Mouse (Mus musculus): ENCODE results near the gene Srgn. TPM values are rescaled to one million over a fixed set of nuclear protein-coding genes. Genes with fewer than 3 reads are reported as not detected.
"Not testable (repeated sequence)": the region's sequence is repeated elsewhere in the genome, so short reads cannot be mapped to it uniquely, and the experiment has no call there.

Srgn gene
- total RNA-seq, 4 experiments from 2014 or later, result 7.1 to 29.2 (median 16.0) TPM

GRCm38 (mm10) chr10:62522346-62522950 is 4.8 kb downstream of the Srgn start:
- DNase-seq (ENCODE audit: low spot score in 2 of 2), result no peak

GRCm38 (mm10) chr10:62521763-62522162 is 5.5 kb downstream of the Srgn start:
- DNase-seq (ENCODE audit: low spot score in 2 of 2), result no peak

- DNase-seq (ENCODE audit: low spot score in 2 of 2), result no peak
These were observed 6.3 kb downstream of the Srgn start for GRCm38 (mm10) chr10:62520911-62521310.

GRCm38 (mm10) chr10:62517511-62517910 is 9.7 kb downstream of the Srgn start:
- no peak for DNase-seq (ENCODE audit: low spot score in 2 of 2)

GRCm38 (mm10) chr10:62512855-62513254 is 14.4 kb downstream of the Srgn start:
- DNase-seq (ENCODE audit: low spot score in 2 of 2), result no peak

- DNase-seq (ENCODE audit: low spot score in 2 of 2), result no peak
These were observed 15.7 kb downstream of the Srgn start for GRCm38 (mm10) chr10:62511528-62511927.

GRCm38 (mm10) chr10:62509032-62509656 is 18.1 kb downstream of the Srgn start:
- DNase-seq (ENCODE audit: low spot score in 2 of 2), result no peak

- DNase-seq (ENCODE audit: low spot score in 2 of 2), result no peak
These were observed 18.8 kb downstream of the Srgn start for GRCm38 (mm10) chr10:62508459-62508858.

GRCm38 (mm10) chr10:62507591-62508308 is 19.5 kb downstream of the Srgn start:
- DNase-seq (ENCODE audit: low spot score in 2 of 2), result peak in 1 of 2 experiments; percentile 12

- DNase-seq (ENCODE audit: low spot score in 2 of 2), result no peak
These were observed 20.2 kb downstream of the Srgn start for GRCm38 (mm10) chr10:62507071-62507470.

- no peak for DNase-seq (ENCODE audit: low spot score in 2 of 2)
These were observed 21.2 kb downstream of the Srgn start for GRCm38 (mm10) chr10:62506019-62506556.

GRCm38 (mm10) chr10:62505224-62505983 is 21.8 kb downstream of the Srgn start:
- DNase-seq (ENCODE audit: low spot score in 2 of 2), result no peak

- DNase-seq (ENCODE audit: low spot score in 2 of 2), result no peak
These were observed 23.2 kb downstream of the Srgn start for GRCm38 (mm10) chr10:62503836-62504628.

- no peak for DNase-seq (ENCODE audit: low spot score in 2 of 2)
These were observed 23.9 kb downstream of the Srgn start for GRCm38 (mm10) chr10:62503353-62503752.

- no peak for DNase-seq (ENCODE audit: low spot score in 2 of 2)
These were observed 25.3 kb downstream of the Srgn start for GRCm38 (mm10) chr10:62501951-62502350.

- DNase-seq (ENCODE audit: low spot score in 2 of 2), result no peak
These were observed 26.2 kb downstream of the Srgn start for GRCm38 (mm10) chr10:62500916-62501615.

GRCm38 (mm10) chr10:62500088-62500915 is 26.9 kb downstream of the Srgn start:
- peak; percentile 19 to 48 for DNase-seq (ENCODE audit: low spot score in 2 of 2)

- not testable (repeated sequence) for DNase-seq (ENCODE audit: low spot score in 2 of 2)
These were observed 35.6 kb downstream of the Srgn start for GRCm38 (mm10) chr10:62491681-62492080.

GRCm38 (mm10) chr10:62488266-62488665 is 39.0 kb downstream of the Srgn start:
- DNase-seq (ENCODE audit: low spot score in 2 of 2), result peak; percentile 28 to 33

All from layer of hippocampus, adult 8-10 months (tissue).